Mouse (Mus musculus) bone marrow, adult 2 months (tissue): Measurements from ENCODE around the gene Tnfrsf21. TPM values are rescaled to one million over a fixed set of nuclear protein-coding genes. Genes with fewer than 3 reads are reported as not detected.
A peak's percentile ranks its signal among the peaks of the same experiment; 100 is the strongest.

Experiments used
- H3K27ac ChIP-seq: fragments of 200-500 bp; 2 replicates; pipeline ENCODE4 v1.5.1; 2012; ENCODE audit warnings: low read depth, mild to moderate bottlenecking, control low read depth, inconsistent platforms, low read length; ENCODE audit not compliant: control insufficient read depth, poor library complexity, insufficient read depth
- H3K4me1 ChIP-seq: fragments of 200-500 bp; 2 replicates; pipeline ENCODE4 v1.6.1; 2011; ENCODE audit warnings: low read length; ENCODE audit not compliant: control insufficient read depth, insufficient read depth
- H3K4me3 ChIP-seq: fragments of 200-500 bp; replicated peaks from 2 replicates; pipeline ENCODE3; 2011; ENCODE audit warnings: mild to moderate bottlenecking, low read depth, low read length, control low read depth; ENCODE audit not compliant: control insufficient read depth
- CTCF ChIP-seq: fragments of 200-500 bp; IDR thresholded peaks from 2 replicates; pipeline ENCODE4 v1.5.1; 2011; ENCODE audit warnings: low read length, control low read depth; ENCODE audit not compliant: control insufficient read depth, insufficient read depth
- POLR2A ChIP-seq: fragments of 200-500 bp; IDR thresholded peaks from 2 replicates; pipeline ENCODE4 v1.6.1; 2011; ENCODE audit warnings: low read depth, mild to moderate bottlenecking, control low read depth, low read length, borderline replicate concordance; ENCODE audit not compliant: control insufficient read depth
- WGBS: fragments of 180-500 bp; shearing (Covaris S2); methylation state at CpG from one replicate; pipeline ENCODE4 v1.1.7; 2018; 5-methylcytosine and 5-hydroxymethylcytosine counted together
- polyA plus RNA-seq: library from polyadenylated mRNA; stranded (reverse); fragments of >200 nt; gene quantifications from 2 replicates; pipeline ENCODE4 v1.2.4, GENCODE M21; 2011; ENCODE audit warnings: low replicate concordance; ENCODE audit not compliant: missing spikeins, insufficient read depth, insufficient read length

The Tnfrsf21 gene
- polyA plus RNA-seq, 1 experiment: 18.6 TPM

DNA sequence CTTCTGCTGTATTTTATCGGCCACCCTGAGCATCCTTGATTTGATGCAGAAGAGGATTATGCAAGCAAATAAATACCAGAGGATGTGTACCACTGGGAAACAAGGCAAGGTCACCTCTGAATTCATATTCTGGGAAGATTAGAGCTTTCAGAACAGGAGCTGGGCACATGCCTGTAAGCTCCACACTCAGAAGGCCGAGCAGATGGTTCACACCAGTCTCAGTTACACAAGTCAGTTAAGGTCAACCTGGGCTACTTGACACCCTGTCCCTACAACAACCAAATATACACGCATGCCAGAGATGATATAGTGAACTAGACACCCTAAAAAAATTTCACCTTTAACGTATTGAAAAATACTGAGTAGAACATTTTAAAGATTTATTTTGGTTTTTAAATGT lies 116.8 kb downstream of the Tnfrsf21 start:
- Histone ChIP-seq H3K27ac (no peak overlapping the region), H3K4me1 (peaks cover 4% of the 10 kb centered on the region; the same call in 1 of the 2 replicates), H3K4me3 (no peak overlapping the region)
- 84% methylated on average over 4 of the region's 4 CpGs for WGBS
- TF ChIP-seq POLR2A: no peak
- no peak for TF ChIP-seq CTCF

DNA sequence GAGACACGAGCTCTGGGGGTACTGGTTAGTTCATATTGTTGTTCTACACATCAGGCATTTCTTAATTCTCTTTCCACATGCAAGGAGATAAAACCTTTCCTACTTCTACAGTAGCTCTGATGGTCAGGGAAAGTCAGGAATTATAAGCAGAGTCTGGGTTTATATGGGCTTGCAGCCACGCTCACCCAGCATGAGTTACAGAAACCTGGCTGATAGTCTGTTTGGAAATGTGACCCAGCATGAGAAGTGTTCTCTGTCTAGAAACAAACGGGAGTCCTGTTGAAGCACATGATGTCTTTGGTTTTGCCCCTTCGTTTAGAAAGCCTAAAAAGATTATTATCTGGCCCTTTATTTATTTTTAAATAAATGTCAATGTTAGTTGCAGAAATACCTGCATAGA lies 118.6 kb downstream of the Tnfrsf21 start:
- H3K4me1 ChIP-seq: peaks cover 10% of the 10 kb centered on the region
- no peak for TF ChIP-seq POLR2A
- TF ChIP-seq CTCF: no peak
- no peak overlapping the region for H3K4me3 ChIP-seq
- no peak overlapping the region for H3K27ac ChIP-seq
- 66% methylated on average over 4 of the region's 4 CpGs for WGBS

DNA sequence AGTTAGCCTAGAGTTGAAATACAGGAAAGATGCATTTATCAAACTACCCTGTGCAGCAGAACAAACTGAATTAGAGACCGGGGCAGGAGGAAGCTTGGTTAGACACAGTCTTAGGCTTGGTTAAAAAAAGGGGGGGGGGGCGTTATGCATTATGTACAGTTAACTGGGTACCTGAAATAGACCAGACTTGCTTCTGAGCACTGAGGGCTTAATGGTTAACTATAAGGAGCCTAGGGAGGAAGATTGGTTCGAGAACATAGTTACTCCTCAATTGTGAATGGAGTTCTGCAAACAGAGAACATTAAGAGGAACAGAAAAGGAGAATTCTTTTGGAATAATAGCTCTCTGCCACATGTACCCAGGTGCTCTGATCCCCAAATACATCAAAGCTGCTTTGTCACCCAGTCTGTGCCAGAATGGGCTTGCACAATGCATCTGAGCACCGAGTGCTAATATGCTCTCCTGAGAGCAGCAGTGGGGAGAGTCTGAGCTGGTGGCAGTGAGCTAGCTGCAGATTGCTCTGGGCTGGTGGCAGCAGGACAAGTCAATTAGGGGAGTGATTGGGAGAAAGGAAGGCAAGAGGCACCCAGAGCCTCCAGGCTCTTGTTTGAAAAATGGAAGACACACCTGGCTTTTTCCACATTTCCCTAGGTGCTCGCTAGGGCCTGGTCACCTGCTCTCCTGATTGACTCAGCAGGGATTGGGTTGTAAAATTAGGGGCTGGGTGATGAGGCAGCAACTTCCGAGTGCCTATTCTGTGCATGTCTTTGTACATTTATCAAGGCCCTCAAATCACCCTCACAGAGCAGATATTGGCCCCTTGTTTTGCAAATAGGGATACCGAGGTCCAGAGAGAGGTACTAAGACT lies 119.3 kb downstream of the Tnfrsf21 start:
- Histone ChIP-seq H3K4me1 (peaks cover 11% of the 10 kb centered on the region), H3K27ac (peak overlapping the region; percentile 2; the same call in 1 of the 2 replicates), H3K4me3 (no peak overlapping the region)
- TF ChIP-seq CTCF: no peak
- TF ChIP-seq POLR2A: no peak
- 55% methylated on average over 7 of the region's 7 CpGs for WGBS

DNA sequence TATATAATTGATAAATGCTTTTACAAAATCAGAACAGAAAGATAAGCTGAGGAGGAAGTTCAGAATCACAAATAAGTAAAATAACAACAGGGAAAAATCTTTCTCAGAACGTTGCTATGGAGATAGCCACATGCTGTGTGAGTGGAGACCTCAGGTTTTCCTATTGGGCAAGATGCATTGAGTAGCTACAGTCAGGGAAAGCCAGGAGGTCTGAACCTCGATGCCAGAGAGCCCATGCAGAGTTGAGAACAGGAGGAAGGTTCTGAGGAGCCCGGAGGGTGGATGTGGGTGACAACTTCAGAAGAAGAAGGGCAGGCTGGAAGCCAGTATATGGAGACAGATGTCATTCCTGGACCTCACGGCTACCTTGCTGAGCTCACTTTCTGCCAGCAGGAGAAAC lies 120.4 kb downstream of the Tnfrsf21 start:
- 60% methylated on average over 4 of the region's 4 CpGs for WGBS
- Histone ChIP-seq H3K4me1 (peaks cover 11% of the 10 kb centered on the region), H3K4me3 (no peak overlapping the region), H3K27ac (peak overlapping the region; percentile 85; the same call in 1 of the 2 replicates)
- TF ChIP-seq CTCF (no peak), POLR2A (no peak)

DNA sequence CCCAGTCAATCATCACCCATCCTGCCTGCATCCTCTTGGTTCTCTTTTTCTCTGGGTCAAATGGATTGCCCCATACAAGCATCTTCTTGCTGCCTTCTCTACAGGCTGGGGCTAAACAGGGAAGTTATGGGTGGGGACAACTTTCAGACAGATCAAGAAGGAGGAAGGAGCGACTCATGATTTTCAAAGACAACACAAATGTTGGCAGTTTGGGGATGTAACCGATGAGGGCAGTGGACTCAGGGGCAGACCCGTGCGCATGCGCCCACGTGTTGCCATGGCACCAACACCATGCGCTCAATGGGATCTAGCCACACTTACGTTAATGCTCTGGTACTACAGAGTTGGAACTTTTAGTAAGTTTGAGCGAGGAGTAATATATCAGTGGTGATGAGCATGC lies 121.5 kb downstream of the Tnfrsf21 start:
- H3K27ac ChIP-seq: peak overlapping the region; percentile 93
- TF ChIP-seq POLR2A: peak; percentile 30; the same call in 1 of the 2 replicates
- TF ChIP-seq CTCF: no peak
- WGBS: 32% methylated on average over 9 of the region's 9 CpGs
- H3K4me1 ChIP-seq: peaks cover 11% of the 10 kb centered on the region
- H3K4me3 ChIP-seq: no peak overlapping the region

DNA sequence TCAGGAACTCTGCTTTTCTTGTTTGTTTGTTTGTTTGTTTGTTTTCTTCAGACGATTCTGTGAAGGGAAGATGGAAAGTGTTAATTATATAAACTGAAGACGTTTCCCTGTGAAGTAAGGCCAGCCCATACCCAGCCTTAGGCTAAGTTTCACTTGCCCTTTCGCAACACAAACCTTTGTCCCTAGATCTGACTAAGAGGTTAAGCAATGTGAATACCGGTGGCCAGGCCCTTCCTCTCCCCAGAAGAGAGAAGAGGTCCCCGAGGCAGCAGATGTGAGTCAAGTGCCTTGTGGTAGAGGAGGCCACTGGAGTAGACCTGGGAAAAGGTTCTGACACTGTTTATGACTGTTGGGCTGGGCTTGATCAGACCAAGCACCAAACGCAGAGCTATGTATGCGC lies 122.0 kb downstream of the Tnfrsf21 start:
- H3K4me3 ChIP-seq: peak overlapping the region; percentile 51
- H3K27ac ChIP-seq: peak overlapping the region; percentile 98
- WGBS: 33% methylated on average over 7 of the region's 7 CpGs
- TF ChIP-seq POLR2A (no peak), CTCF (no peak)
- H3K4me1 ChIP-seq: peaks cover 11% of the 10 kb centered on the region

Other genes with a start within 250 kb of the Tnfrsf21 start
- 7.3 and 11.5 TPM in 2 replicates for gene Cd2ap, start 139.9 kb upstream of the Tnfrsf21 start, polyA plus RNA-seq